Mouse (Mus musculus) CH12.LX (cell line): ENCODE data around the gene Arid1a. TPM values are rescaled to one million over a fixed set of nuclear protein-coding genes. Genes with fewer than 3 reads are reported as not detected.

Source experiments
- DNase-seq: peaks from one replicate; pipeline ENCODE4 v3.0.0-alpha.2; 2013; ENCODE audit errors: extremely low read depth
- H3K27ac ChIP-seq: 2 replicates; pipeline ENCODE4 v1.5.1; 2012; ENCODE audit warnings: low read depth, mild to moderate bottlenecking, control low read depth, moderate library complexity; ENCODE audit not compliant: insufficient read depth
- H3K27me3 ChIP-seq: replicated peaks from 2 replicates; pipeline ENCODE3; 2012; ENCODE audit warnings: inconsistent platforms
- H3K36me3 ChIP-seq, 2 experiments: replicated peaks in 1 of 2; 2 replicates each; pipeline versions ENCODE3 to v1.6.1; 2012; ENCODE audit warnings: inconsistent platforms in 1 of 2, low read length in 1 of 2, mild to moderate bottlenecking in 1 of 2, mixed read lengths in 1 of 2, moderate library complexity in 1 of 2; ENCODE audit not compliant: control insufficient read depth in 1 of 2, insufficient read depth in 1 of 2
- H3K4me1 ChIP-seq, 2 experiments: 2 replicates each; pipeline ENCODE4 v1.6.1; 2012; ENCODE audit warnings: inconsistent platforms in 1 of 2, moderate library complexity in 1 of 2; ENCODE audit not compliant: insufficient read depth in 2 of 2, control insufficient read depth in 1 of 2
- H3K4me2 ChIP-seq: 2 replicates; pipeline ENCODE4 v1.6.1; 2012; ENCODE audit warnings: low read depth, mild to moderate bottlenecking, control low read depth; ENCODE audit not compliant: poor library complexity, insufficient read depth, severe bottlenecking
- H3K4me3 ChIP-seq, 3 experiments: fragments of 150-350 bp in 1 of 3; sonication (generic) in 1 of 3; replicated peaks in 1 of 3; 2 replicates each; pipeline versions ENCODE3 to v1.5.1; 2011 to 2012; ENCODE audit warnings: low read depth in 2 of 3, low read length in 2 of 3, mild to moderate bottlenecking in 2 of 3, moderate library complexity in 2 of 3, control low read depth in 1 of 3, improper control_type of control experiment in 1 of 3, inconsistent platforms in 1 of 3, mixed read lengths in 1 of 3; ENCODE audit not compliant: poor library complexity in 1 of 3
- H3K79me2 ChIP-seq: replicated peaks from 2 replicates; pipeline ENCODE4 v1.6.1; 2012; ENCODE audit warnings: mild to moderate bottlenecking, moderate library complexity; ENCODE audit not compliant: control insufficient read depth, poor library complexity, insufficient read depth, severe bottlenecking; ENCODE audit errors: extremely low read depth
- H3K9ac ChIP-seq: 2 replicates; pipeline ENCODE4 v1.6.1; 2012; ENCODE audit warnings: low read depth, mild to moderate bottlenecking, control low read depth, moderate library complexity; ENCODE audit not compliant: insufficient read depth
- H3K9me3 ChIP-seq: replicated peaks from 2 replicates; pipeline ENCODE3; 2012; ENCODE audit warnings: low read length, inconsistent platforms, mixed read lengths
- BHLHE40 ChIP-seq: IDR thresholded peaks from 2 replicates; pipeline ENCODE4 v1.6.1; 2011; ENCODE audit warnings: mild to moderate bottlenecking, low read depth, low read length, improper control_type of control experiment
- CHD1 ChIP-seq: IDR thresholded peaks from 2 replicates; pipeline ENCODE4 v1.6.1; 2012; ENCODE audit warnings: low read depth, low read length, improper control_type of control experiment, inconsistent platforms
- CTCF ChIP-seq, 2 experiments: IDR thresholded peaks in 1 of 2; conservative IDR thresholded peaks in 1 of 2; 2 replicates each; pipeline ENCODE4 v1.5.1; 2011 to 2012; ENCODE audit warnings: low read depth in 2 of 2, low read length in 2 of 2, improper control_type of control experiment in 1 of 2, inconsistent platforms in 1 of 2, mild to moderate bottlenecking in 1 of 2, moderate library complexity in 1 of 2
- ELF1 ChIP-seq: IDR thresholded peaks from 2 replicates; pipeline ENCODE4 v1.6.1; 2014; ENCODE audit warnings: low read depth, mild to moderate bottlenecking, inconsistent platforms, low read length, improper control_type of control experiment
- ETS1 ChIP-seq: conservative IDR thresholded peaks from 2 replicates; pipeline ENCODE4 v1.6.1; 2012; ENCODE audit warnings: low read depth, mild to moderate bottlenecking, inconsistent platforms, low read length, improper control_type of control experiment, moderate library complexity
- GABPA ChIP-seq: IDR thresholded peaks from 2 replicates; pipeline ENCODE4 v1.6.1; 2012; ENCODE audit warnings: low read depth, low read length, improper control_type of control experiment, inconsistent platforms; ENCODE audit not compliant: insufficient replicate concordance
- HCFC1 ChIP-seq: IDR thresholded peaks from 2 replicates; pipeline ENCODE4 v1.6.1; 2012; ENCODE audit warnings: low read depth, mild to moderate bottlenecking, inconsistent platforms, low read length, improper control_type of control experiment
- JUN ChIP-seq: IDR thresholded peaks from 2 replicates; pipeline ENCODE4 v1.6.1; 2011; ENCODE audit warnings: low read depth, mild to moderate bottlenecking, low read length, improper control_type of control experiment, moderate library complexity; ENCODE audit not compliant: insufficient read depth
- JUND ChIP-seq: conservative IDR thresholded peaks from 2 replicates; pipeline ENCODE4 v1.6.1; 2011; ENCODE audit warnings: low read depth, low read length, improper control_type of control experiment
- MAZ ChIP-seq: IDR thresholded peaks from 2 replicates; pipeline ENCODE4 v1.6.1; 2012; ENCODE audit warnings: low read depth, mild to moderate bottlenecking, inconsistent platforms, low read length, improper control_type of control experiment, moderate library complexity
- MYC ChIP-seq: IDR thresholded peaks from 2 replicates; pipeline ENCODE4 v1.6.1; 2011; ENCODE audit warnings: low read depth, mild to moderate bottlenecking, improper control_type of control experiment, low read length
- NRF1 ChIP-seq: IDR thresholded peaks from 2 replicates; pipeline ENCODE4 v1.6.1; 2014; ENCODE audit warnings: low read depth, mild to moderate bottlenecking, inconsistent platforms, low read length, improper control_type of control experiment, moderate library complexity
- POLR2A ChIP-seq: IDR thresholded peaks from 2 replicates; pipeline ENCODE4 v1.6.1; 2011; ENCODE audit warnings: low read depth, mild to moderate bottlenecking, improper control_type of control experiment, low read length
- SMC3 ChIP-seq: IDR thresholded peaks from 2 replicates; pipeline ENCODE4 v1.6.1; 2011; ENCODE audit warnings: low read depth, low read length, improper control_type of control experiment
- TCF12 ChIP-seq: IDR thresholded peaks from 2 replicates; pipeline ENCODE4 v1.6.1; 2014; ENCODE audit warnings: low read depth, mild to moderate bottlenecking, inconsistent platforms, low read length, improper control_type of control experiment
- USF1 ChIP-seq: IDR thresholded peaks from 2 replicates; pipeline ENCODE4 v1.6.1; 2014; ENCODE audit warnings: low read depth, mild to moderate bottlenecking, inconsistent platforms, low read length, improper control_type of control experiment
- USF2 ChIP-seq: conservative IDR thresholded peaks from 2 replicates; pipeline ENCODE4 v1.6.1; 2011; ENCODE audit warnings: low read depth, low read length, improper control_type of control experiment
- ZNF384 ChIP-seq: IDR thresholded peaks from 2 replicates; pipeline ENCODE4 v1.6.1; 2012; ENCODE audit warnings: low read depth, low read length, improper control_type of control experiment, inconsistent platforms
- dilution Hi-C: fragments of 300-500 bp; cut with MboI; formaldehyde crosslinking; loops from 2 replicates; pipeline ENCODE4 v1.14.3; 2020; ENCODE audit warnings: low sequenced_read_pairs; ENCODE audit not compliant: extremely low pct_unique_long_range_greater_than_20kb, extremely low pct_ligation_motif_present
- in situ Hi-C: fragments of 300-500 bp; cut with MboI; formaldehyde crosslinking; loops from 3 replicates; pipeline ENCODE4 v1.14.3; 2019; ENCODE audit warnings: low sequenced_read_pairs, low pct_ligation_motif_present, low pct_unique_long_range_greater_than_20kb, mixed read lengths
- polyA plus RNA-seq: library from polyadenylated mRNA; unstranded; fragments of >175 nt; gene quantifications from 2 replicates; pipeline ENCODE4 v1.2.1, GENCODE M21; 2012; ENCODE audit warnings: low read depth; ENCODE audit not compliant: insufficient read length
- total RNA-seq, 2 experiments: library from RNA; depleted of rRNA; stranded (reverse); fragments of 300-350 nt in 1 of 2; fragments of >200 nt in 1 of 2; gene quantifications; 2 replicates each; pipeline ENCODE4 v1.2.3; 2012 to 2014

The Arid1a gene
- total and polyA plus RNA-seq, 3 experiments = 6.4 to 47.1 (median 19.1) TPM

GRCm38 (mm10) chr4:133662945-133663344 is 93.6 kb downstream of the Arid1a start:
- TF ChIP-seq HCFC1 (no peak), CHD1 (no peak), CTCF (conservative IDR thresholded peaks at IDR 0.05 in 1 of 2, IDR thresholded peaks at IDR 0.05 in 1 of 2; ENCODE audit: low read depth in 2 of 2, low read length in 2 of 2) (no peak)
- Histone ChIP-seq H3K9ac (no peak overlapping the region), H3K36me3 (peaks cover 6 to 26% of the 10 kb centered on the region in 2 experiments), H3K4me3 (no peak overlapping the region), H3K4me1 (peaks cover 23 to 65% of the 10 kb centered on the region in 2 experiments), H3K79me2 (no peaks in the 10 kb centered on the region), H3K27me3 (no peaks in the 10 kb centered on the region), H3K9me3 (no peaks in the 10 kb centered on the region), H3K4me2 (no peak overlapping the region), H3K27ac (no peak overlapping the region)
- in situ Hi-C loops = loop anchor here (5.0 kb wide), 1 partner anchor 164 kb away; no protein-coding TSS in a partner anchor
- dilution Hi-C loops = no loop called here
- no peak for DNase-seq

- TF ChIP-seq USF2 (no peak), MYC (no peak), GABPA (no peak), CTCF (conservative IDR thresholded peaks at IDR 0.05 in 1 of 2, IDR thresholded peaks at IDR 0.05 in 1 of 2; ENCODE audit: low read depth in 2 of 2, low read length in 2 of 2) (no peak), SMC3 (no peak), ELF1 (no peak)
- H3K4me2 ChIP-seq = no peak overlapping the region
- H3K9ac ChIP-seq = no peak overlapping the region
- no peak overlapping the region for H3K4me3 ChIP-seq
- H3K27ac ChIP-seq = no peak overlapping the region
- no peaks in the 10 kb centered on the region for H3K79me2 ChIP-seq
- peaks cover 6 to 26% of the 10 kb centered on the region in 2 experiments for H3K36me3 ChIP-seq
- peaks cover 26 to 65% of the 10 kb centered on the region in 2 experiments for H3K4me1 ChIP-seq
- H3K9me3 ChIP-seq = no peaks in the 10 kb centered on the region
- DNase-seq = no peak
- no peaks in the 10 kb centered on the region for H3K27me3 ChIP-seq
- in situ Hi-C loops = loop anchor here (5.0 kb wide), 1 partner anchor 165 kb away; no protein-coding TSS in a partner anchor
- dilution Hi-C loops = no loop called here
Observed at GRCm38 (mm10) chr4:133662421-133662820, 94.1 kb downstream of the Arid1a start.

- Histone ChIP-seq H3K27ac (peak overlapping the region; percentile 70), H3K4me2 (peak overlapping the region; percentile 86; the same call in 1 of the 2 replicates)
- in situ Hi-C loops = loop anchor here (5.0 kb wide), 1 partner anchor 167 kb away; no protein-coding TSS in a partner anchor
- TF ChIP-seq NRF1 (no peak), ETS1 (peak; percentile 19; the same call in 1 of the 2 replicates), USF1 (no peak), JUND (no peak), BHLHE40 (no peak), POLR2A (peak; percentile 35; the same call in 1 of the 2 replicates), TCF12 (no peak), MAZ (no peak), ZNF384 (peak; percentile 90), ELF1 (no peak), USF2 (no peak), JUN (no peak)
- TF ChIP-seq, all 38 proteins: peak for 3
- Histone ChIP-seq H3K4me1 (peaks cover 28 to 65% of the 10 kb centered on the region in 2 experiments), H3K9me3 (no peaks in the 10 kb centered on the region), H3K27me3 (no peaks in the 10 kb centered on the region), H3K36me3 (peaks cover 6 to 25% of the 10 kb centered on the region in 2 experiments), H3K79me2 (no peaks in the 10 kb centered on the region), H3K9ac (peak overlapping the region; percentile 71), H3K4me3 (peak overlapping the region in 2 of 3 experiments; percentile 36 to 51)
- peak; percentile 66 for DNase-seq
- dilution Hi-C loops = no loop called here
Observed at GRCm38 (mm10) chr4:133660193-133661155, 96.1 kb downstream of the Arid1a start.
